Mouse (Mus musculus): ENCODE data around the gene Hps1.

DNA sequence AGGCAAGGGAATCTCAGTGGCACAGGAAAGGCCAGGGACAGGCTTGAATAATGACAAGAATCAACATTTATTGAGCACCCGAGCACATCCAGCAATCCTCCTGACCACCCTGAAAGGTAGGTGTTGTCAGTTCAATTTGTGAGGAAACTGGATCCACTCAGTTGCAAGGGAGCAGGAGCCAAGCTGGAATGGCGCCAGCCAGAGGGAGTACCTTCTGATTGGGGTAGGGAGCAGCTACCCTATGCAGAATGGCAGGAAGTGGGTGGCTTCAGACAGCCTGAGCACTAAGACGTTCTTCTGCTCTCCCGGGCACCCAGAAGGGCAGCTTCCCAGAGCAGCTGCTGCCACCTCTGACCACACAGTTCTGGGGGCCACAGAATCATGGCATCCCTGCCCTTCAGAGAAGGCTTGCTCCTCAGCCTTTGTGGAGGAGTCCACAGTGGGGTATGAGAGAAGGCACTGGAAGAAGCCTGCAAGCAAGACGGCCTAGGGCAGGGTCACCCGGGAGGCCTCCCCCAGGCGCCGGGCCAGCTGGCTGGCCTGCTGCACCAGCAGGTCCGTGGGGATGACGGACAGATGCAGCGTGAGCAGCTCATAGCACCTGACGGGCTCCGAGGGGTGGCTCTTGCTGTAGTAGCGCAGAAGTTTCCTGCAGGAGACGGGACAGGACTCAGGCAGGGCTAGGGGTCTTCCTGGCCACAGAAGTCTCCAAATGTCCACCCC, 24.5 kb downstream of the Hps1 start:
- TF ChIP-seq CTCF (IDR thresholded peaks at IDR 0.05; ENCODE audit: low read depth) (no peak), EP300 (optimal IDR thresholded peaks at IDR 0.05) (no peak)

Measured in stomach, postnatal 0 days (tissue).